Mouse (Mus musculus): Measurements from ENCODE around the gene Capzb. TPM values are rescaled to one million over a fixed set of nuclear protein-coding genes. Genes with fewer than 3 reads are reported as not detected.

Capzb gene
- total RNA-seq, 2 experiments from 2014 or later, result 423 to 429 TPM

GRCm38 (mm10) chr4:139310171-139310898 lies 117.6 kb downstream of the Capzb start, which contains the start of the genes Pqlc2 and Akr7a5:
Gene Pqlc2, minus strand, starts transcription at chr4:139310708.
Gene Akr7a5, plus strand, starts transcription at chr4:139310744.
- peak; percentile 99 for DNase-seq

- no peak for DNase-seq
These were observed 118.4 kb downstream of the Capzb start for GRCm38 (mm10) chr4:139310899-139311701.

GRCm38 (mm10) chr4:139311707-139312106 lies 119.0 kb downstream of the Capzb start:
- DNase-seq, result no peak

- peak; percentile 45 for DNase-seq
These were observed 119.9 kb downstream of the Capzb start for GRCm38 (mm10) chr4:139312632-139313031.

GRCm38 (mm10) chr4:139318449-139318848 lies 125.8 kb downstream of the Capzb start:
- DNase-seq, result no peak

GRCm38 (mm10) chr4:139319740-139320139 lies 127.0 kb downstream of the Capzb start:
- DNase-seq, result no peak

- peak; percentile 81 for DNase-seq
These were observed 137.9 kb downstream of the Capzb start for GRCm38 (mm10) chr4:139330605-139331004.

- no peak for DNase-seq
These were observed 142.1 kb downstream of the Capzb start for GRCm38 (mm10) chr4:139334631-139335295.

GRCm38 (mm10) chr4:139335507-139335906 lies 142.8 kb downstream of the Capzb start:
- no peak for DNase-seq

- DNase-seq, result peak; percentile 87
These were observed 144.3 kb downstream of the Capzb start for GRCm38 (mm10) chr4:139336822-139337483.

- DNase-seq, result no peak
These were observed 145.4 kb downstream of the Capzb start for GRCm38 (mm10) chr4:139338145-139338544.

- no peak for DNase-seq
These were observed 148.1 kb downstream of the Capzb start for GRCm38 (mm10) chr4:139340835-139341234.

Small RNA genes lying within 50 kb of the gene (microRNA-seq; reads per million reads assigned to microRNA genes)
- gene Gm24245, result 0 to 0.69 reads per million in 2 experiments
- 0 to 0.35 reads per million in 2 experiments for gene Gm25732

Other genes starting within 250 kb of the Capzb start
- not detected for gene Rnf186, start 225.8 kb upstream of the Capzb start, total RNA-seq (2021)
- gene Tmco4, start 220.0 kb upstream of the Capzb start, total RNA-seq (2021), result 10 to 100 TPM; 11.7 to 14.2 TPM
- gene Htr6, start 117.3 kb upstream of the Capzb start, total RNA-seq (2021), result not detected
- 10 to 100 TPM; 19.6 to 20.8 TPM for gene Nbl1, start 99.9 kb upstream of the Capzb start, total RNA-seq (2021)
- 100 to 1,000 TPM; 588 to 656 TPM for gene Minos1, start 61.8 kb upstream of the Capzb start, total RNA-seq (2021)
- gene Pqlc2, start 117.8 kb downstream of the Capzb start, total RNA-seq (2021), result 1 to 10 TPM; 3.9 TPM
- 10 to 100 TPM; 28.4 to 32.9 TPM for gene Akr7a5, start 117.8 kb downstream of the Capzb start, total RNA-seq (2021)
- gene Mrto4, start 159.7 kb downstream of the Capzb start, total RNA-seq (2021), result 10 to 100 TPM; 46.5 to 47.7 TPM
- gene Emc1, start 159.7 kb downstream of the Capzb start, total RNA-seq (2021), result 10 to 100 TPM; 46.8 to 50.1 TPM
- 100 to 1,000 TPM; 124 to 126 TPM for gene Ubr4, start 159.7 kb downstream of the Capzb start, total RNA-seq (2021)